Mouse (Mus musculus) cerebral cortex, adult 2 months (tissue): ENCODE data around the gene Tm7sf2.

Experiments used
- WGBS: fragments of 180-500 bp; shearing (Covaris S2); methylation state at CpG from one replicate; pipeline ENCODE4 v1.1.7; 2018; 5-methylcytosine and 5-hydroxymethylcytosine counted together

Gene Tm7sf2

DNA sequence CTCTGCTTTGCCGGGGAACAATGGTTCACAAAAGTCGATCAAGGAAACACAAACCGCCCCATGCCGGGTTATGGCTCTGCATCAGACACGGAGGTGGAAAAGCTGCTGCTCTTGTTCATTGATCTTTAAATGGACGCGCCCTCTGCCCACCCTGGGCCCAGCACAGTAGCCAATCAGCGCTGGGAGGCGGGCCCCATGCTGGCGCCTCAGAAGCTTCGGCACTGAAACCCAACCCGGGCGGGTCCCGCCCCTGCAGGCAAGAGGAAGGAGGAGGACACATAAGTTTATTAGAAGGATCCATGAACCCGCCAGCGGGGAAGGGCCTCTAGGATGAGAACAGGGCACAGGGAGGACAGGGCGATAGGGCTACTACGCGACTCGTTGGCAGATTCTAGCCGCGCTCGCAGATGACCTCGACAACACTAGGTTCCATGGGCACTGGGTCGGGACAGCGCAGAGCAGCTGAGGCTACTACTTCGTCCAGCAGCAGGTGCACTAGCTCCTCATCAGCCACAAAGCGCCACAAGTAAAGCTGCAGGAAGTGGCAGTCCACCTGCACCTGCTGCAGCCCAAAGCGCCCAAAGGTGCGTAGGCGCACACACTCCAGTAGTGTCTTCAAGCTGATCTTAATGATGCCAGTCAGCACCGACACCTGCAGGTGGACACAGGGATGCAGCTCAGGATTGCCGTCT is at the start of gene Tm7sf2:
TSS of gene Tm7sf2 (minus strand) at position 650 of the 692 bp plus-strand sequence.
- WGBS: 10% methylated on average over 33 of the region's 33 CpGs

DNA sequence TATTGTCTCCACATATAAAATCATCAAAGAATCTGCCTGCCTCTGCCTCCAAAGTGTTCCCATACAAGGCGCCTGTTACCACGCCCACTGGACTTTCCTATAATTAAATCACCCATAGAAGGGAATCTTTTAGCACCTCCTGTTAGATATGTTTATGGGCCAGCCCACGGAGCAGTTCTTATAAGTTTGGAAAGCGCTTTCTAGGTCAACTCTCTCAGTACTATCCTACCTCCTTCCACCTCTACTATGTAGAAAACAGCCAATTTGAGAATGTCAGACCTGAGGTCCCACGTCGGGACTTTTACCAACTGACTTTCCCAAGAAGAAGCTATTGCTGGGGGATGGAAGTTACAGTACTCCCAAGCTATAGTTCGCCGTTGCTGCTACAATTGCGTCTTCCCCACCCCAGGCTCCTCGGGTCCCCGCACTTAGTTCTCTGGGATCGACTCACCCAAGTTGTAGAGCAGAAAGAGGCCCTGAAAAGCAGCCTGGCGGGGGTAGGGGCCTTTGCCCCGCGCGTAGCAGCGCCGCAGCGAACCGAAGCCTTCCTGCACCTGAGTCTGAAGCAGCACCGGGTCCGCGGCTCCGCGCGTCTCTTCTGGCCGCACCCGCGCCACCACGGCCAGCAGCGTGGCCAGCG is 49.3 kb upstream of the Tm7sf2 start:
- 3% methylated on average over 32 of the region's 32 CpGs for WGBS

DNA sequence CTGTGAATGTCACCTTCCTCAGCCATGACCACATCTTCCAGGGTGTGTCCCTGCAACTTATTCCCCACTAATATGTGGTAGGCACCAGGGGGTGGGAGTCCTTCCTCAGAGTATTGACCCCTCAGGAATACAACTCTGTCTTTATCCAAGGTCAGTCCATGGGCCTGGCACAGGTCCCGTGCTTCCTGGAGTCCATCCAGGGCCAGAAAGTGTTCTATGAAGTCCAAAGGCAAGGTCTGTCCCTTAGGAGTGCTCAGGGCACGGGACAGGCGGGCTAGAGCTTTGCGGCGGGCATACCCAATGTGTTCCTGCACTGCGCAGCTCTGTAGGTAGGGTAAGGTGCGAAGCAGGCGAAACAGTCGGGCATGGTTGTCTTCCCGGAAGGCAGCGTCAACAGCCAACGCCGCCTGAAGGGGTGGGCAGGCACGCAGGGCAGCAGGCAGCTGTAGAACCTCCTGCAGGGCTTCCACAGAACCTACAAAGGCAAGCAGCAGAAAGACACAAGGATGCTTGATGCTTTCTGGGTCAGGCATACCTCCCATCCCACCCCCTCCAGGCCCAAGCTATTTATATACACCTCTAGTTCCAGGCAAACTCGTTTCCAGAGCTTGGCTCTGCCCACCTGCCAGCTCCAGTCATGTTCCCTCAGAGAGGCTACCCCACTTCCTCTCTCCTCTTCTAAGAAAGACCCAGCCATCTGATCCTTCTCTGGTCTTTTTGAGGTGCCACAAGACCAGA is 48.1 kb upstream of the Tm7sf2 start:
- 54% methylated on average over 15 of the region's 15 CpGs for WGBS

DNA sequence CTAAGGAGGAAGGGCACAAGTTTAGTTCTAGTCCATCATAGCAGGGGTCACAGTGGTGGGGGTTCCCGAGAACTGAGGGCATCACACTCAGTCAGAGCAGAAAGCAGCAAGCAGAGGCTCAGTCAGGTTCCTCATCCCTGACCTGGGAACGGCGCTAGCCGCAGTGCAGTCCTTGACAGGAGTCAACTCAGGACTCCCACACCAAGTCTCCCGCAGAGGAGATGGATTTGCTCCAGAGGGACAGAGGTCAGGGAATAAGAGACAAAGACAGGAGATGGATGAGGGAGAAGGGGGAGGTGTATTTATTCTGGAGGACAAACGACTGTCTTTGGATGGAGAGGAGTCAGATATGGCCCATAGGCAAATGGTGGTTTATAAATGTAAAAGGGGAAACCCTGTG is 44.9 kb upstream of the Tm7sf2 start:
- WGBS: 70% methylated on average over 6 of the region's 6 CpGs

DNA sequence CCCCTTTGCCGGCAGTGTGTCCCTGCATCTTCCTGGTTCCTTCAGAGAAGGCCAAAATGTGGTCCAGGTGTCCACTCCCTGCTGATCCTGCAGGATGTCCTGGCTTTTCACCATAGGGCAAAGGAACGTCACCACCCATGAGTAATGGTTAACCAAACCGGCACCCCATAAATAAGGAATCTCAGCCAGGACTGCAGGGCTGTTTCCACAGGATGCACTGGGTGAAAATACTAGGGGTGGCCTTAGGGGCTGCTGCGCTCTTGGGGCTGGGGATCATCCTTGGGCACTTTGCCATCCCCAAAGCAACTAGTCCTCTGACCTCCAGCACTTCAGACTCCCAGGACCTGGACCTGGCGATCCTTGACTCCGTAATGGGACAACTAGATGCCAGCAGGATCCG is 37.4 kb upstream of the Tm7sf2 start, which contains the start of gene Naaladl1:
TSS of gene Naaladl1 (plus strand) at position 197 of the 400 bp plus-strand sequence.
- WGBS: 87% methylated on average over 7 of the region's 7 CpGs

DNA sequence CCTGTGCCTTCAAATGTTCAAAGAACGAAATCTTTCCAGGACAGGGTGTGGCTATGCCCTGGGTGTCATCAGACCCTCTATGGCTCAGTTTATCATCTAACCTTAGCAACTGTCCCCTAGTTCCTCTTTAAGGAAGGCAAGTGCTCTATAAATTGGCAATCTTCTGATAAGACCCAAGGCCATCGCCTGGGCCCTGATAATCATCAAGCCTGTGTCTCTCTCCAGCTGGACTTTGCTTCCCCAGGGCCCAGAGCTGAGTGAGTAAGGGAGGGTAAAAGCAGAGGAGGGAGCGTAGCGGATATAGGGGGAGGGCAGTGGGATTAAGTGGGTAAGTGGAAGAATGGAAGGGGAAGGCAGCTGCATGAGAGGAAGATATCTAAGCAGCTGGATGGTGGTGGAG is 36.3 kb upstream of the Tm7sf2 start:
- WGBS: 94% methylated on average over 4 of the region's 4 CpGs

DNA sequence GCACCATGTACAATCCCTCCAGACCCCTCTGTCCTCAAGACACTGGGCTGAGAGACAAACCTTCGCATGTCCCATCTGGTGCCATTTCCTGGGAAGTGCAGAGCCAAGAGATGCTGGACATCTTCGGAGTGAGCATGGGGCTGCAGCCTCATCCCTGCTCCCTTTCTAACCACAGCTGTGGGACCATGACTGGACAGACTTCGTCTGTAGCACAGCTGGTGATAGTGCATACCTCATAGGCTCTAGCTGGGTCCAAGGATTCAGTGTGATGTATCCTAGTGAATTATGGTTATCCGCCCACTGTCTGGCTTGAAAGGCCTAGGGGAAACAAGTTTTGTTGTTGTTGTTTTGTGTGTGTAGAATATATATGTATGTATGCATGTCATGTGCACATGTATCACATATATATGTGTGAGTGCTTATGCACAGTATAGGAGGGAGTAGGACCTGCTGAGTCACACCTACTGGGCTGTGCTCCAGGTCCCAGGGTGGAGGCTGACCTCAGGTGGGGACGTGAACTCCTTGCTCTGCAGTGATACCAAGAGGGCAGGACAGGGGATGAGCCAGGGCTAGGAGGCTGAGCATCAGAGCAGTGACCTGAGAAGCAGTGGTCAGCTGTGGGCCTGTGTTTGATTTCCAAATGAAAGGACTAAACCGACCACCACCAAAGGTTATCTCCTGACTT is 34.1 kb upstream of the Tm7sf2 start:
- WGBS: 84% methylated on average over 6 of the region's 6 CpGs

DNA sequence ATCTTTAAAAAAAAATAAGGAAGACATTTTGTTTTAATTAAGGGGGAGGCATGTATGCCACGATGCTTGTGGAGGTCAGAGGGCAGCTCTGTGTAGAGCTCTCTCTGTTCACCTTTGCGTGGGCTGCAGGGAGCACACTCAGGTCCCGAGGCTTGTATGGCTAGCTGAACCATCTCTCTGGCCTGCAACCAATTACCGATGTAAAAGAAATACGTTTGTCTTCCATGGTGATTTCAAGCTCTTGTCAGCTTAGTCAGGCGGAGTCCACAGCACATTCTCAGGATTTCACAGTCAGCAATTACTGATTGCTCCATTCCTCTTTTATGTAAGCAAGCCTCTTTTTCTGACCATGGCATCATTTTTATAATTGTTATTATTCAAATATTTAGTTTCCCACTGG is 33.0 kb upstream of the Tm7sf2 start:
- WGBS: 82% methylated on average over 6 of the region's 6 CpGs

DNA sequence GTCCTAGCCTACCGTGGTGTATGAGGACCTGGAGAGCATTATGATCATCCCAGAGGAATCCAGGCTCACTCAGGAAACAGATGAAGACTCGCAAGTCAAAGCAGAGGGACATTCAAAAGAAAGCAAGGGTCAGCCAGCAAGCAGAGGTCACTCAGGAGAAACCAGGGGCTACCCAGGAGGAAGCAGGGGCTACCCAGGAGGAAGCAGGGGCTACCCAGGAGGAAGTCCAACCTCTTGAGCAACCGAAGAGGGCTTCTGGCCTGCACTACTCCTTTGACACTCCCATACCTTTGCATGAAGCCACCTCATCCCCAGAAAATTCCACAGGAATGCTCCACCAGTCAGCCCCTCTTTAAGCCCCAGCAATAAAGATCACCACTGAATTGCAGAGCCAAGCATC is 29.7 kb upstream of the Tm7sf2 start:
- 89% methylated on average over 3 of the region's 3 CpGs for WGBS

DNA sequence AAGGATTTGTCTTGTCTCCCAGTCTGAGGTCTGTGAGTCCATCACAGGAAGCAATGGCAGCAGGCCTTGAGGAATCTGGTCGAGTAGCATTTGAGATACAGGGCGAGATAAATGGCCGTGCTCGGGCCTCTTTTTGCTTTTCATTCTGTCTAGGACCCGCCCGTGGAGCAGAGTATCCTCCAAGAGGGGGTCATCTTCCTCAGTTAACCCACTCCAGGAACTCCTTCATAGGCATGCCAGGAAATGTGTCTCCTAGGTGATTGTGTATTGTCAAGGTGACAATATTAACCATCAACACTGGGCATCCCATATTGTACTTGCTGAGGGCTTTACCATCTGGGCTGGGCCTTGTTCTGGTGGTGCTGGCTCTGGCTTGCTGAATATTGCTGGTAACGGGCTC is 25.9 kb upstream of the Tm7sf2 start, which contains the start of gene AC131692.1:
TSS of gene AC131692.1 (plus strand) at position 301 of the 400 bp plus-strand sequence.
- 93% methylated on average over 7 of the region's 7 CpGs for WGBS

DNA sequence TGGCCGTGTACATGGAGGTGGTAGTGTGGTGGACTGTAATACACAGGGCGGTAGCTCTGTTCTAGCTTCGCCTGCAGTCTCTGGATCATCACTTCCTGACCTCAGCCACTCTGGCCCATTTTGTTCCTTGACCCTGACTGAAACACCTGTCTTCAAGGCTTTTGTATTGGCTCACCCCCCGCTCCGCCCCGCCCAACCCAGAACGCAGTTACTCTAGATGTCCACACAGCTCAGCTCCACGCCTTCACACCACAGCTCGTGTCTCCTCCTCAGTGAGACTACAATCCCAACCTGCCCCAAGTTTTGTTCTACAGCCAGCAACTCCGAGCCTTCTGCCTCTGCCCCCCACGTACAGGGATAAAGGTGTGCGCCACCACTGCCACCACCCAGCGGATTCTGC is 20.7 kb upstream of the Tm7sf2 start:
- 93% methylated on average over 13 of the region's 13 CpGs for WGBS

DNA sequence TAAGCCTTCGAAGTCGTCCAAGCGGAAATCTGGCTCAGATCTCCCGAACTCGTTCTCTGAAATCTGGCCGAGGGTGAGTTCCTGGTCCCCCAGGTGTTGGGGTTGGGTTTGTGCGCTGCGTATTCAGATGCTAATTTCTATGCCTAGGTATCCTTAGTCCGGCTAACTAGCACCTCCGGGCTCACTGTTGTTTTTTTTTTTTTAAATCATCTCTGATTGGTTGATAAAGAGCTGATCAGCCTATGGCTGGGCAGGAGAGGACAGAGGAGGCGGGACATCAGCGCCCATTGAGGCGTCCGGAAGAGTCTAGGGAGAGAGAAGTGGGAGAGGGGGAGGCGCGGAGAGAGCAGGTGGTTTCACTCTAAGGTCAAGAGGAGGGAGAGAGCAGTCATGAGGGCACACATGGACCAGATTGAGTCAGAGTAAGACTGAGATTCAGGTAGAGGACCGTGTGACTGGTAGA is 17.3 kb upstream of the Tm7sf2 start:
- under 1% methylated on average over 17 of the region's 17 CpGs for WGBS

DNA sequence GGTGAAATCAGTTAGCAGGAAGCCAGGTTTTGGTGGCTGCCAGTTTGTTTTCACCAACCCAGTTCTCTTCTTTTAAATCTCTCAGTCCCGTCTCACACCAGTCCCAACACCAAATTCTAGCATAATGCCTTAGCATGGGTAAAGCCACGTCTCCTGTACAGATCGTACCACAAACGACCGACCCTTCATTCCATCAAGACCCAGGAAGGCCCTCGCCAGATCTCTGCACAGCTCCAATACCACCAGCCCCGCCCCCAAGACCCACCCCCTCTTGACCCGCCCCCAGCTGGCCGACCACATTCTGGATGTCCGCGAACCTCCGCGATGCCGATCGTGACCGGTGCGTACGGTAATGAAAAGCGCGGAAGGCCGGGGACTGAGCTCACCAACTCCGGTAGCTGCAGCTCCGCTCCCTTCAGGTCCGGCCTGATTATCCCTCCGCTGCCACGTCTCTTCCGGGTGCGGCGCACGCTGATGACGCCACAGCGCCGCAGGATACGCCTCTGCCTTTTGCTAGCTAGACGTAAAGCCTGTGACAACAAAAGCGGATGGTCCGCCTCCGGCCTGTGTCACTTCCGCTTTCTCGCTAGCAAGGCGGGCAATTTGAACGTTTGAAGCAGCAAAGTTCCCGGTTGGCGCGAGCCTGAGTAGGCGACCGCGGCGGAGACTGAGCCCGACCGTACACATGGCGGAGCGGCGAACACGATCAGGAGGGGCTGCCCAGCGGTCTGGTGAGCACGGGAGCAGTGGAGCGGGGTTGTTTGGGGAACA is 16.5 kb upstream of the Tm7sf2 start, which contains the start of the genes Zfpl1 and Cdca5:
TSS of gene Zfpl1 (minus strand) at position 479 of the 771 bp plus-strand sequence.
TSS of gene Cdca5 (plus strand) at position 506 of the 771 bp plus-strand sequence.
- under 1% methylated on average over 58 of the region's 58 CpGs for WGBS

DNA sequence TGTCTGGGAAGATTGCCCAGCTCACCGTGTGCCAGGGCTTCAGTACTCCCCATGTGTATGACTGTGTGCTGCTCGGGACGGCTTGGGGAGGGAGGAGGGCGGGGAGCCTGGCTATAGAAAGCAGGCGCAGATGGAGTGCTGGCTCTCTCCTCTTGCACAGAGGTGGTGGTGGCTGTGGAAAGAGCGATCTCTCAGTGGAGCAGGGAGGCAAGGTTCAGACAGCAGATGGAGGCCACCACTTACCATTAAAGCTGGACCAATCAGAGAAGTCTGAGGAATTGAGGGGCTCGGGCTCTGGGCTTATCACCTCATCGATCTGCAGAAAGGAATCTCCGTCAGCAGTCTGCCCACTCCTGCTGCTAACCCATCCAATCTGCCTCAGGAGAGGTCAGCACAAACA is 14.0 kb upstream of the Tm7sf2 start, which contains the start of gene Gm28374:
TSS of gene Gm28374 (minus strand) at position 101 of the 400 bp plus-strand sequence.
- 67% methylated on average over 9 of the region's 9 CpGs for WGBS

DNA sequence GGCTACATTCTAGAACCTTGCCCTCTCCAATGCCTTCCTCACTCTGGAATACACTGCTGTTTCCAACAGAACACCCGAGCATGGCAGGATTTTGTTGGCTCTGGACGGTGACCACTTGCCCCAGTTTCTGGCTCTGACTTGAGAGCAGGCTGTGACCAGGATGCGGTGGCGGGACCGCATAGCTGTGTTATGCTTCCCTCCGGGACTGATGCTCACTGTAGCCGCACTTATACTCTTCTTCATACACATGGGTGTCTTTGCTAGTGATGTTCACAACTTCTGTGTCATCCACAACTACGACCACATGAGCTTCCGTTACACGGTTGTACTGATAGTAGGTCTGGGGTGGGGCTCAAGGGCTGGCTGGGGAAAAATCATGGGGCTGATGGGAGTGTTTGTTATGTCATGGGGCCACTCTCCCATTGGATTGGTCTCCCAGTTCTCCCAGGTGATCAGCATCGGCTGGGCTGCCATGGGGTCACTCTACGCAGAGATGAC is 11.9 kb upstream of the Tm7sf2 start, which contains the start of gene Tmem262:
TSS of gene Tmem262 (plus strand) at position 51 of the 498 bp plus-strand sequence.
- WGBS: 96% methylated on average over 12 of the region's 12 CpGs

DNA sequence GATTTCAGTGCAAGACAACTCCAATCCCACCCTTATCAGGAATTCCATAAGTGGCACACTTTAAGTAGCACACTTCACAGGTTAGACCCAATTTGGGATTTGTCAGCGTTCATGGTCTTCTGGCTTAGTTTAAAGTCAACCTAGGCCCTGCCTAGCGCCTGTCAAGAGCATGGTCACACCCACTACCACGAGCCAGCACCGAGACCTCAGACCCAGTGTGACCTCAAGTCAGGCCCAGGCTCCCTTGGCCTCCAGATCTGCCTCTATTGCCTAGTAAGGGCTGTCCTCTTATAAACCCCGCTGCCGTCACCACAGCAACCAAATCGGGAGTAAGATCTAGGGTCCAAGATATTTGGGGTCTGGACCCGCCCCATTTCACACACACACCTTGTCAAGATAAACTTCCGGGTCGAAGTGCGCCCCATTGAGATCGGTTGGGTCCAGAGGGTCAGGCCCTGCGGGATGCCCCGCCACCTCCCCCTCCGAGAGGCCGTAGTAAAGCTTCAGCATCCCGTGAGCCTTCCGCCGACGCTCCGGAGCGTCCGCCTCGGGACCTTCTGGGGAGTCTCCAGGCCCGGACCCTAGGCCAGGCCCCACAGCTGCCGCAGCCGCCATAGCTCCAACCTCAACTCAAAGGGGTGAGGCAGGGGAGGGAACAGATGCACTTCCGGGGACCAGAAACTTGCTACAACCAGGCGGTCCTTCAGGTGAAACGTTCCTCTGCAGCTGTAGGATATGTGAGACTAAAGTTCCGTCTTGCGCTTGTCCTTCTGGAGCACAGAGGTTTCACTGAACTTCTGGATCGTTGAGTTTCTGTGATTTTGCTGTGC is 8.6 kb upstream of the Tm7sf2 start, which contains the start of gene Vps51:
TSS of gene Vps51 (minus strand) at position 668 of the 830 bp plus-strand sequence.
- WGBS: under 1% methylated on average over 33 of the region's 33 CpGs

DNA sequence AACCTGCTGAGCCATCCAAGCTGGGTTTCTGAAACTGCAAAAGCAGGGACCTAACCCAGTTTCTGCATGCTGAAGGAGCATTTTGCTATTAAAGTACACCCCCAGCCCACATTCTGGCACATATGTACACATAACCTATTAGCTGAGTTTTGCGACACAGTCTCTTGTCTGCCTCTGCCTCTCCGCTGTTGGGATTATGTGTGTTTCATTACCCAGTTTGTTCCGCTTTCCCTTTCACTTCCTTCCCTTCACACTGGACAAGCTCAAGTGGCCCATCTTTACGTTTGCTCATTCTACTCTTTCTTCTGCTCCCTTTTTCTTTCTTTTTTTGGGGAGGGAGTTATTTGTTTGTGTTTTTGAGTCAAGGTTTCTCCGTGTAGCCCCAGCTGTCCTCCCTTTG is 5.7 kb upstream of the Tm7sf2 start:
- WGBS: 85% methylated on average over 5 of the region's 5 CpGs

DNA sequence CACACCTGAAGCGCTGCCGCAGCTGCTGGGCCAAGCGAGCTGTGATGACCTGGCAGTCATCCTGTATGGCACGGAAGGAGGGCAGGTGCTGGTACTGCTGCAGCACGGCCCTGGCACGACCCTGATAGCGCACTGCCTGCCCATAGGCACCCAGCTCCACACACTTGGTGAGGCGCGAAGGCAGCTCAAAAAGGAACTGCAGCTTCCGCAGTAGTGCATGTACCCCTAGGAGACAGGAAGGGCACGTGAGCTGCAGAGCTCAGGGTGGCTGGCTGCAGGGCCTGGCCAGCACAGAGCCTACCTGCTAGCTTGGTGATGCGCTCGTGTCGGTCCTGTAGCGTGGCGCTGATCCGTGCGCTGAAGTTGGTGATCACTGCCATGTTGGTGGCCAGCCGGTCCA is 3.1 kb upstream of the Tm7sf2 start:
- 95% methylated on average over 19 of the region's 19 CpGs for WGBS

DNA sequence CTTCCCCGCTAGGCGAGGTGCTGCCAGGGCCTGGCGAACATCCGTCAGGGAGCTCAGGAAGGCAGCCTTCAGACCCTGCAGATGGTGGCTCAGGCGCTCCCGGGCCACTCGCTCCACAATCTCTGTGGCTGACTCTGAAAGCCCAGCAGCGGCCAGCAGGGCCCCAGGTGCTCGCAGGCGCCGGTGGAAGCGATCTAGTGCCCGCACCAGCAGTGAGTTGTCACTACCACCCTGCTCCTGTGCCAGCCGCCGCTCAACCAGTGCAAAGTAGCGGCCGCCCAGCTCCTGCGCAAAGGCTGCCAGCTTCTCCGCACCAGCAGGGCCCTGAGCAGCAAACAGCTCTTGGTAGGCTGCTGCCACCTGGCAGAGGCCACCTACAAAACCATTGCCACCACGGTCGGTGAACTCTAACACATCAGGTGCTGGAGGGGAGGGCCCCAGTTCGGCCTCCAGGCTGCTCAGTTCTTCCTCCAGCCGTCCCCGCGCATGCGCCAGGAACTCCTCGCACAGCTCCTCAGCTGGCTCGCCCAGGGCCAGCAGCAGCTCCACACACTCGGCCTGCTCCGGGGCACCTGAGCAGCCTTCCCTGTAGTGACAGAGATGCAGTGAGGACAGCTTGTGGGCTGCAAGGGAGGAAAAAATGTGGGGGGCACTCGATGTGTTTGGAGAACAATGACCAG is 2.5 kb upstream of the Tm7sf2 start:
- WGBS: 92% methylated on average over 31 of the region's 31 CpGs
